Mouse (Mus musculus): ENCODE data around the gene Cadm3. TPM values are rescaled to one million over a fixed set of nuclear protein-coding genes. Genes with fewer than 3 reads are reported as not detected.

Gene Cadm3
- polyA plus RNA-seq, 1 experiment from 2014 or later = 42.4 TPM

Other genes with a start within 250 kb of the Cadm3 start
- gene Olfr1408, start 230.3 kb downstream of the Cadm3 start, polyA plus RNA-seq (2014; fragmentation: Nextera tagmentation; extraction: Ambion mirVana) = not detected in 2 replicates
- gene Olfr1406, start 177.1 kb downstream of the Cadm3 start, polyA plus RNA-seq (2014; fragmentation: Nextera tagmentation; extraction: Ambion mirVana) = not detected in 2 replicates
- gene Olfr218, start 169.9 kb downstream of the Cadm3 start, polyA plus RNA-seq (2014; fragmentation: Nextera tagmentation; extraction: Ambion mirVana) = not detected in 2 replicates
- not detected in 2 replicates for gene Olfr1404, start 155.3 kb downstream of the Cadm3 start, polyA plus RNA-seq (2014; fragmentation: Nextera tagmentation; extraction: Ambion mirVana)
- not detected in 2 replicates for gene Fcer1a, start 140.5 kb downstream of the Cadm3 start, polyA plus RNA-seq (2014; fragmentation: Nextera tagmentation; extraction: Ambion mirVana)
- not detected in 2 replicates for gene Olfr418, start 101.7 kb downstream of the Cadm3 start, polyA plus RNA-seq (2014; fragmentation: Nextera tagmentation; extraction: Ambion mirVana)
- gene Mptx2, start 89.9 kb downstream of the Cadm3 start, polyA plus RNA-seq (2014; fragmentation: Nextera tagmentation; extraction: Ambion mirVana) = not detected in 2 replicates
- gene Ackr1, start 33.9 kb downstream of the Cadm3 start, polyA plus RNA-seq (2014; fragmentation: Nextera tagmentation; extraction: Ambion mirVana) = 6.1 and 7.4 TPM in 2 replicates
- gene Aim2, start 16.8 kb downstream of the Cadm3 start, polyA plus RNA-seq (2014; fragmentation: Nextera tagmentation; extraction: Ambion mirVana) = 2.2 and 3.5 TPM in 2 replicates
- gene Ifi206, start 123.3 kb upstream of the Cadm3 start, polyA plus RNA-seq (2014; fragmentation: Nextera tagmentation; extraction: Ambion mirVana) = not detected in 2 replicates
- gene Ifi214, start 168.3 kb upstream of the Cadm3 start, polyA plus RNA-seq (2014; fragmentation: Nextera tagmentation; extraction: Ambion mirVana) = not detected in 2 replicates
- not detected in 2 replicates for gene Ifi213, start 231.6 kb upstream of the Cadm3 start, polyA plus RNA-seq (2014; fragmentation: Nextera tagmentation; extraction: Ambion mirVana)

Data from neural tube, embryonic 11.5 days (tissue).